Mouse (Mus musculus): ENCODE results near the gene Sh3glb1. TPM values are rescaled to one million over a fixed set of nuclear protein-coding genes. Genes with fewer than 3 reads are reported as not detected.
"Not testable (repeated sequence)": the region's sequence is repeated elsewhere in the genome, so short reads cannot be mapped to it uniquely, and the experiment has no call there.

The Sh3glb1 gene
- 52.1 and 63.4 TPM in 2 replicates for total RNA-seq (2017)

DNA sequence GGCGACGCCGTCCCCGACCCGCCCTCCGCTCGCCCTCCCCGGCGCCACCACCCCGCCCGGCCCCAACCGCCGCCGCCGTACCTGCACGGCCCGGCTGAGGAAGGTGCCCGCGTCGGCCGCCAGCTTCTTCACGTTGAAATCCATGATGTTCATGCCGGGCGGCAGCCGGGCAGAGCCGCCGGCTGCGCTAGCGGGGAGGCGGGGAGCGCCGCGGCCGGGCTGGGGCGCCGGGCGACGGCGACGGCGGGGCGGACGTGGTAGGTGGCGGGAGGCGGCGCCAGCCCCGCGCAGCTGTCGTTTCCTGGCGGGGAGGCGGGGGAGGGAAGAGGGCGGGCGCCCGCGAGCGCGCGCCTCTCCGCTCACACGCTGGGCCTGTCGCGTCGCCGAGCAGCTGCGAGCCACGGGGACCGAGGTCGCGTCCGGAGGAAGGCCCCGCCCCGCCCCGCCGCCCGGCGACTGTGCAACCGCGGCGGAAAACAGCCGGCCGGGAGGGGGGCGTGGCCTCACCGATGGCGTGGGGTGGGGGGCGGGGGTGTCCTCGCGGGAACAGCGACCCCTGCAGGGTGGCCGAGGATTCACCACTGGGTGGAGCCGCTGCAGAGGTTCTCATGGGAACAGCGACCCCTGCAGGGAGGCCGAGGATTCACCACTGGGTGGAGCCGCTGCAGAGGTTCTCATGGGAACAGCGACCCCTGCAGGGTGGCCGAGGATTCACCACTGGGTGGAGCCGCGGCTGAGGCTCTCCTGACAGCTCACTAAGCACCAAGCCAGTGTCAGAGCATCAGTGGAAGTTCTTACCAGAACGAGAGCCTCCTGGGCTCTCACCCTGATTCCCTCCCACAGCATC, at the start of gene Sh3glb1:
Sh3glb1 (minus strand) TSS at position 435 of the 847 bp plus-strand sequence.
- ATAC-seq (replicated peaks in 1 of 2; ENCODE audit: insufficient read depth in 1 of 2, low FRiP score in 2 of 2, low TSS enrichment in 1 of 2, low read depth in 1 of 2, poor library complexity in 2 of 2, severe bottlenecking in 2 of 2): peak; percentile 81 to 90

- ATAC-seq (replicated peaks in 1 of 2; ENCODE audit: insufficient read depth in 1 of 2, low FRiP score in 2 of 2, low TSS enrichment in 1 of 2, low read depth in 1 of 2, poor library complexity in 2 of 2, severe bottlenecking in 2 of 2): no peak
Measured at GRCm38 (mm10) chr3:144765161-144765560, 45.0 kb upstream of the Sh3glb1 start.

DNA sequence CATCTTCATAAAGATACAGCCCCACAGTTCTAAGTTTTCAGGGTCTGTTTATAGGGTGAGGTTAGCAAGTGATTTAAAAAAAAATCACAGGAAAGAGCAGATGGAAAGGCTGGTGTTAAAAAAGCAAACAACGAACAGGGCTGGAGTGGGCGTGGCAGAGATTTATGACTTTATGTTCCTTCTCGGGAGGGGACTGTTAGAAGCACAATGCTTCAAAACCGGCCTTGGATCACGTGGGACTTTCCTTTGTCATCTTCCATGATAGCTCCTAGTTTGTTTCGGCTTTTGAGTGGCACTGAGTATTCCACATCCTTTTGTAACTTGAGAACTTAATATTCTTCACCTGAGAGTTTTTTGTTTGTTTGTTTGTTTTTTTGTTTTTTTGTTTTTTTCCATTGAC, 41.3 kb upstream of the Sh3glb1 start:
- ATAC-seq (replicated peaks in 1 of 2; ENCODE audit: insufficient read depth in 1 of 2, low FRiP score in 2 of 2, low TSS enrichment in 1 of 2, low read depth in 1 of 2, poor library complexity in 2 of 2, severe bottlenecking in 2 of 2): no peak

DNA sequence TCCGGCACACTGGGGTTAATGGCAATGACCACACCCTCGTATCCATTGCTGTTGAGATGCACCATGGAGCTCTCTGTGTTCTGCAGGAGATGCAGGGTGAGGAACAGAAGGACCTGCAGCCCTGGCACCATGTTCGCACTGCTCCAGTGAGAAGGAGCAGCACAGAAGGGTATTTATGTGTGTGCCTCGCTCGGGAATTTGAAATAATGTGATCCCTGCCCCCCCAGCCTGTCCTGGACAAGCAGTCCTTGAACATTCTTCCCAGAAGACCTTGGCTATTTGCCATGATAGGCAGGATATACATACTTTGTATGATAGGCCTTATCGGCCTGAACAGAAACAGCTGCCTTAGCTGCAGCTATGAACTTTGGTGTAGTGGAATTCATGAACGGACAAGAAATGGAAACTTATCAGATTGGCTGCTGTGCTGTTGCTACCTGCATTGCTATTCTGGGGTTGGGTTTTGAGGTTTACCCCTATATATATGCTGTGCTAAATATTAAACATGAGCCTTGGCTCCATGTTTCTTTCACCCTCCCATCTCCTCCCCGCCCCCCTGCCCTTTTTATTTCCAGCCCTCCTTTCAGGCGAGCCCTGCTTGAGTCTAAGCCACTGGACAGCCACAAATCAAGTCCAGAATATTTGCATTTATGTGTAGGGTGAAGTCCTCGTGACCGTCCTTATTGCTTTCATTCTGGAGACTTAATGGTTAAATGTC, 40.6 kb upstream of the Sh3glb1 start, which contains the start of gene Clca3a1:
Clca3a1 (minus strand) TSS at position 386 of the 718 bp plus-strand sequence.
- peak; percentile 42 to 45; a peak in 2 of 4 replicates for ATAC-seq (replicated peaks in 1 of 2; ENCODE audit: insufficient read depth in 1 of 2, low FRiP score in 2 of 2, low TSS enrichment in 1 of 2, low read depth in 1 of 2, poor library complexity in 2 of 2, severe bottlenecking in 2 of 2)

DNA sequence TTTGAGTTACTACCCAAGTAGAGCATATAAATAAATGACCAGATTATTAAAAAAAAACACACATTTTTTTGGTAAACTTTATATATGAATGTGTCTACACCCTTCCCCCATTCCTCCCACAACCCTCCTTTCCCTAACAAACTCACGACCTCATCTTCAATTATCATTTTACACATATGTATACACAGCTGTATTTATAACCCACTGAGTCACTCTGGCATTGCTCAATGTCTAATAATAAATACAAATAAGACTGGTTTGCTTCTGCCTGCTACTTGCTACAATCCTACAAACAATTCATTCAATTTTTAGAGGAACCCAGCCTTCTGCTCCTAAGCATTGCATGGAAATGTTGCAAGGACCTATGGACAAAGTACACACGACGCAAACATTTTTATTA, 39.6 kb upstream of the Sh3glb1 start:
- ATAC-seq (replicated peaks in 1 of 2; ENCODE audit: insufficient read depth in 1 of 2, low FRiP score in 2 of 2, low TSS enrichment in 1 of 2, low read depth in 1 of 2, poor library complexity in 2 of 2, severe bottlenecking in 2 of 2): no peak

- not testable (repeated sequence) for ATAC-seq (replicated peaks in 1 of 2; ENCODE audit: insufficient read depth in 1 of 2, low FRiP score in 2 of 2, low TSS enrichment in 1 of 2, low read depth in 1 of 2, poor library complexity in 2 of 2, severe bottlenecking in 2 of 2)
Measured at GRCm38 (mm10) chr3:144756103-144756502, 36.0 kb upstream of the Sh3glb1 start.

- ATAC-seq (replicated peaks in 1 of 2; ENCODE audit: insufficient read depth in 1 of 2, low FRiP score in 2 of 2, low TSS enrichment in 1 of 2, low read depth in 1 of 2, poor library complexity in 2 of 2, severe bottlenecking in 2 of 2): peak; percentile 60 to 64; a peak in 2 of 4 replicates
Measured at GRCm38 (mm10) chr3:144753120-144753519, 33.0 kb upstream of the Sh3glb1 start.

DNA sequence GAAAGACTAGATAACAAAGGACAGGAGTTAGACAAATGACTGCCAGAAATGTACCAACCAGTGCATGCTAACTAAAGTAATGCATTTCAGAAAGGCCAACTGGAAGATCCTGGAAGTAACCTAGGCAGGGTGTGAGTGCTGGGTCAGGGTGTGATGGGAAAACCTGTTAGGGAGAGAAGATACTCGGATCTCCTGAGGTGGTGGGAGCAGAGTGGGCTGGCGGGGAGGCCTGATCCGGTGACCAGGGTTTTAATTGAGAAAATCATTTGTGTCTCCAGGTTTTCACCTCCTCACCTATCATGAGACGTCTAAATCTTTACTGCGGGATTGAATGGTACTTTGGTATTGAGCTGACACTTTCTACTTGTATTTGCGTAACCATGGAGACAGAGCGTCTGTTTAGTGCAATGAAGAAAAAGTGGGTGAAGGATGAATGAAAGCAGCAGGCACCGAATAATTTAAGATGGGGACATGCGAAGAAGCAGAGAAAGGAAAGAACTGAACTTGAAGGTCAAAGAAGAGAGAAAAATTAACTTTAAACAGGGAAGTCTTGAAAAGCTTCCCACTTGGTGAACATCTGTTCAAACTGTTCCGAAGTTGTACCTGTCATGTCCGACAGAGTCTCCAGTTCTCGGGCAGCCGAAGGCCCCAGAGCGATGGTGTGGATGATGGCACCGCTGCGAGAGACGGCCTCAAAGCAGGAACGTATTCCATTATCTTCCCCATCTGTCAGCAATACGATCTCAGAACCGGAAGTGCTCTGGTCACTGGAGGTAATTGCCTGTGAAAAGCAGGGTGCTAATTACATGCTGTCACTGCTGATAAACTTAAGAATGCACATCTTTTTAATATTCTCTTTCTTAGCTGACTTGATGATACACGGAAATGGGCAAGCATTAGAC, 29.2 kb upstream of the Sh3glb1 start:
- ATAC-seq (replicated peaks in 1 of 2; ENCODE audit: insufficient read depth in 1 of 2, low FRiP score in 2 of 2, low TSS enrichment in 1 of 2, low read depth in 1 of 2, poor library complexity in 2 of 2, severe bottlenecking in 2 of 2): not testable (repeated sequence)

GRCm38 (mm10) chr3:144747706-144748105, 27.6 kb upstream of the Sh3glb1 start:
- ATAC-seq (replicated peaks in 1 of 2; ENCODE audit: insufficient read depth in 1 of 2, low FRiP score in 2 of 2, low TSS enrichment in 1 of 2, low read depth in 1 of 2, poor library complexity in 2 of 2, severe bottlenecking in 2 of 2): not testable (repeated sequence)

- ATAC-seq (replicated peaks in 1 of 2; ENCODE audit: insufficient read depth in 1 of 2, low FRiP score in 2 of 2, low TSS enrichment in 1 of 2, low read depth in 1 of 2, poor library complexity in 2 of 2, severe bottlenecking in 2 of 2): not testable (repeated sequence)
Measured at GRCm38 (mm10) chr3:144738396-144738795, 18.3 kb upstream of the Sh3glb1 start.

DNA sequence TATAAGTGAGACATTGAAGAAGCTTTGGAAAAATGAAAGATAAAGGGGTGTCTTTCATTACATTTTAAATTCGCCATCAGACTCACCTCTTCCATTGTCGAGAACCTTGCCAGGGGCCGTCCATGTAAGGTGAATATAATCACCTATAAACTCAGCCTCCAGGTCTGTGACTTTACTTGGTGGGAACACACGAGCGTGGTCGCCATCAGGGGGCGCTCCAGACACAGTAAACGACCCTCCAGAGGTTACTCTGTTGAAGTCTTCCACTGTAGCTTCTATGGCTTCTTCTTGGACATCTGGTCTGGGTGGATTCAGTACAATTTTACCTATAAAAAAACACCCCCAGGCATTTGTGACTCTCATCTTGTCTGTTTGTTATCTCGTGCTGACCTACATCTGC, 16.7 kb upstream of the Sh3glb1 start:
- ATAC-seq (replicated peaks in 1 of 2; ENCODE audit: insufficient read depth in 1 of 2, low FRiP score in 2 of 2, low TSS enrichment in 1 of 2, low read depth in 1 of 2, poor library complexity in 2 of 2, severe bottlenecking in 2 of 2): peak in 1 of 2 experiments; percentile 69; a peak in 1 of 4 replicates

DNA sequence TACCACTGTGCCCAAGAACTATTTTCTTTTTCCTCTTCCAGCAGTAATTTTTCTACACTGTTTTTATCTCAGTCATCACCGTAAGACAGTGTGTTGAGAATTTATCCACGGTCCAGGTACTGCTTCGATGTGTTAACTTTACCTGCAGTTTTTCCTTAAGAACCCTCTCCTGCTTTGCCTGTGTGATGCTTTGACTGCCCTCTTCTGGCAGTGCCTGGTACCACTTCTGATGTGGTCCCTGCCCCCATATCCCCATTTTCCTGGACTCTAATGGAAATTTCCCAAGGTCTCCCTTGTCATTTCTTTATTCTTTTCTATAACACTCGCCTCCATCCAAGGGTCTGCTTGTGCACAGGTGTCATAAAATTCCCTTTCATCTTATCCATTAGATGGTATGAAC, 3.3 kb upstream of the Sh3glb1 start:
- no peak for ATAC-seq (replicated peaks in 1 of 2; ENCODE audit: insufficient read depth in 1 of 2, low FRiP score in 2 of 2, low TSS enrichment in 1 of 2, low read depth in 1 of 2, poor library complexity in 2 of 2, severe bottlenecking in 2 of 2)

GRCm38 (mm10) chr3:144722566-144722965, 2.4 kb upstream of the Sh3glb1 start:
- not testable (repeated sequence) for ATAC-seq (replicated peaks in 1 of 2; ENCODE audit: insufficient read depth in 1 of 2, low FRiP score in 2 of 2, low TSS enrichment in 1 of 2, low read depth in 1 of 2, poor library complexity in 2 of 2, severe bottlenecking in 2 of 2)

DNA sequence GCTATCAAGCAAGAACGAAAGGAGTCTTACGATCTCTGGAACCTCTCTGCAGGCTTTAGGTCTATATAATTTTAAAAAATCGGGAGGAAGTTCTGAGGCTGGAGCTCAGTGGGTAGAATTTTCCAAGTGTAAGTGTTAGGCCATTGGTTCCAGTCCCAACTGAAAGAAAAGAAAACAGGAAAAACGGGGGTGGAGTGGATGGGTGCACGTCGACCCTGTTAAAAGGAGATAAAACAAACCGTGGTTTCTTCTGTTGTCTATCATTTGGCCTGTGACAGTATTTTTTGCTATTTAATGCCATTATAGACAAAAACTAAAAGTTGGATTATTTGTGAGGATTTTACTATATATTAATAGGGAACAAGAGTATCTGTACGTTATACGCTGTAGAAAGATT, 1.7 kb upstream of the Sh3glb1 start:
- no peak for ATAC-seq (replicated peaks in 1 of 2; ENCODE audit: insufficient read depth in 1 of 2, low FRiP score in 2 of 2, low TSS enrichment in 1 of 2, low read depth in 1 of 2, poor library complexity in 2 of 2, severe bottlenecking in 2 of 2)

GRCm38 (mm10) chr3:144721077-144721859, 1.1 kb upstream of the Sh3glb1 start:
- no peak for ATAC-seq (replicated peaks in 1 of 2; ENCODE audit: insufficient read depth in 1 of 2, low FRiP score in 2 of 2, low TSS enrichment in 1 of 2, low read depth in 1 of 2, poor library complexity in 2 of 2, severe bottlenecking in 2 of 2)

- peak; percentile 23 to 43 for ATAC-seq (replicated peaks in 1 of 2; ENCODE audit: insufficient read depth in 1 of 2, low FRiP score in 2 of 2, low TSS enrichment in 1 of 2, low read depth in 1 of 2, poor library complexity in 2 of 2, severe bottlenecking in 2 of 2)
Measured at GRCm38 (mm10) chr3:144719088-144719900, 841 bp downstream of the Sh3glb1 start.

Data from hematopoietic stem cell, adult 5-6 weeks (primary cell).